Mouse (Mus musculus) C2C12 (cell line): ENCODE measurements at regions not wholly inside any gene's neighbourhood (a gene's known extent, or its start where the extent isn't known, plus 50 kb on each side); places are given as distances from the start of the nearest gene placed in this dataset.

Source experiments
- H3K27me3 ChIP-seq: one replicate; pipeline ENCODE4 v1.6.1; 2011; ENCODE audit not compliant: control insufficient read depth, insufficient read depth, insufficient read length
- H3K36me3 ChIP-seq: one replicate; pipeline ENCODE4 v1.6.1; 2011; ENCODE audit not compliant: control insufficient read depth, insufficient read depth
- H3K4me3 ChIP-seq: one replicate; pipeline ENCODE4 v1.5.1; 2011; ENCODE audit warnings: mild to moderate bottlenecking, control low read depth; ENCODE audit not compliant: poor library complexity, insufficient read depth, severe bottlenecking
- H3K79me2 ChIP-seq: one replicate; pipeline ENCODE4 v1.6.1; 2011; ENCODE audit not compliant: control insufficient read depth, insufficient read depth
- H3K79me3 ChIP-seq: one replicate; pipeline ENCODE4 v1.6.1; 2011; ENCODE audit warnings: low read depth, control low read depth
- H3ac ChIP-seq: one replicate; pipeline ENCODE3; 2011; ENCODE audit warnings: low read depth; ENCODE audit not compliant: control insufficient read depth, insufficient read length
- CEBPB ChIP-seq: IDR thresholded peaks from one replicate; pipeline ENCODE4 v1.6.1; 2011; ENCODE audit warnings: low read depth, mild to moderate bottlenecking, control low read depth, moderate library complexity
- CTCF ChIP-seq: IDR thresholded peaks from one replicate; pipeline ENCODE4 v1.5.1; 2011; ENCODE audit not compliant: control insufficient read depth, insufficient read depth, insufficient read length
- FOSL1 ChIP-seq: IDR thresholded peaks from one replicate; pipeline ENCODE4 v1.8.0; 2011; ENCODE audit warnings: mild to moderate bottlenecking, low read length; ENCODE audit not compliant: poor library complexity, insufficient read depth, severe bottlenecking
- MAX ChIP-seq: IDR thresholded peaks from one replicate; pipeline ENCODE4 v1.6.1; 2011; ENCODE audit warnings: mild to moderate bottlenecking, control low read depth
- MYOD1 ChIP-seq: IDR thresholded peaks from one replicate; pipeline ENCODE4 v1.6.1; 2011; ENCODE audit warnings: low read depth; ENCODE audit not compliant: control insufficient read depth, insufficient read length
- MYOG ChIP-seq: IDR thresholded peaks from one replicate; pipeline ENCODE4 v1.6.1; 2011; ENCODE audit not compliant: control insufficient read depth, insufficient read length; ENCODE audit errors: extremely low read depth
- USF1 ChIP-seq: IDR thresholded peaks from one replicate; pipeline ENCODE4 v1.6.1; 2011; ENCODE audit warnings: low read depth, mild to moderate bottlenecking, control low read depth, moderate library complexity

DNA sequence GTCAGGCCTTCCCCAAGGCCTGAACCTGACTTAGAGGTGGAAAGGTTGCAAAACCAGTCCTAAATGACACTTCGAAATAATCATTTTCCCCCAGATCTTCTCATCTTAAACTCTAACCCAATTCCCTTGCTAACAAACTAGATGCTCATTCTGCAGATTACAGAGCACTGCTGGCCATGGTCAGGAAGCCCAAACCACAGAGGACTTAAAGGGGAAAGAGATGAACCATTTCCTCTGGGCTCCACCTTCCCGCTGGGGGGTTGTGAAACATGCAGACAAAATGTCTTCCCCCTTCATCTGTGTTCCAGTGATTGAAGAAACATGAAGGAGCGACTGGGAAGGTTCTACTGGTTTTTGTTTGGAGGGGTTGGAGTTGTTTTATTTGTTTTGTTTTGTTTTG is 181.4 kb downstream of the Dhx15 start:
- Histone ChIP-seq H3K79me3 (no peaks in the 10 kb centered on the region), H3ac (no peak overlapping the region), H3K36me3 (no peaks in the 10 kb centered on the region), H3K27me3 (no peaks in the 10 kb centered on the region), H3K4me3 (no peak overlapping the region), H3K79me2 (no peaks in the 10 kb centered on the region)
- TF ChIP-seq CEBPB (no peak), CTCF (no peak), MAX (no peak), MYOG (no peak), MYOD1 (no peak)

DNA sequence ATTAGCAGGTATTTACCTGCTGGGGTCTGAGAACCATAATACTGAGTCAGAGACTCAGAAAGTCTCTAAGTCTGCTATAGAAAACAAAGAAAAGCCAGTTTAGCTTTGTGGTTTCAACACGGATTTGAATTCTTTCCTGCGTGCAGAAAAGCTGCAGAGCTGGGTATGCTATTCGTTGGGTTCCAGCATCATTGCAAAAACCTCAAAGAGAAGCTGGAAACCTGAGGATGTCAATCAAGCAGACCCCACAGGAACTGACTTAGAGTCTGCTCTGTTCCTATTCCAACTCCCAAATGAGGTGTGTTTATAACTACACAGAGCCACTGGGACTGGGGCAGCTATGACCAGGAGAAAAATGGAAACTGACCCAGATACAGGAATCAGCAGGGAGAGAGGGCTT is 183.5 kb downstream of the Dhx15 start:
- H3ac ChIP-seq: no peak overlapping the region
- H3K4me3 ChIP-seq: no peak overlapping the region
- H3K36me3 ChIP-seq: no peaks in the 10 kb centered on the region
- no peaks in the 10 kb centered on the region for H3K27me3 ChIP-seq
- no peak for TF ChIP-seq CEBPB
- no peak for TF ChIP-seq FOSL1
- no peak for TF ChIP-seq MYOG
- TF ChIP-seq USF1: no peak
- no peaks in the 10 kb centered on the region for H3K79me2 ChIP-seq
- no peaks in the 10 kb centered on the region for H3K79me3 ChIP-seq

DNA sequence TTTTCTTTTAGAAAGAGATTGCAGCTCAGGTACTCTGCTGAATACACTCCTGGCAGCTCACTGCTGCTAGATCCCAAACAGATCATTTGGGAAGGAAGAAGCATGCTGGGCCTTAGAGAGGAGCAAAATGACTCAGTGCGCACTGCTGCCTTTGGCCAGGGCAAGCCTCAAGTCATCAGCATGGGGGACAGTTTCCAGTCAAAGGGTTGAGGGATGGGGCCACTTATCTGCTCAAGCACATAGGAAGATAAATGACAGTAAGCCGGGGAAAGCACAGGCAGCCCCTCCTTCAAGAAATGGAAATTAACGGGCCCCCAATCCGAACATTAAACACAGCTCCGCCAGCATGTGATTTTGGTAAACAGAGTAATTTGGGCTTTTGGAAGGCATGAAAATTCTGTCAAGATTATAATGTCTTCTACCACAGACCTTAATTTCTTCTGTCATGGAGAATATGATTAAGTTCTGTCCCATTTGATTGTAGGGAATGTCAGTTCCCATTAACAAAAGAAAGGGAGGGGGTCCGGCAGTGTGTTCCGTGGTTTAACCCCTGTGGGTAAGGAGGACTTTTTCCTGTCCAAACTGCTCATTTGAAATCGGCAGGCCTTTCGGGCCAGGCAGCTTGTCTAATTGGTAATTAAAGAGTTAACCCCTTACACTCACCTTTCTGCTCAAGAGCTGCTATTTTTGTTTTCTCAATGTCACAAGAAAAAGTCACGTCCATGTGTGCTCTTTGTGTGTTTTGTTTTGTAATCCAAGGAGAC is 199.3 kb downstream of the Dhx15 start:
- no peak for TF ChIP-seq CEBPB
- TF ChIP-seq MAX: no peak
- no peak for TF ChIP-seq MYOD1
- no peak for TF ChIP-seq CTCF
- TF ChIP-seq MYOG: no peak

DNA sequence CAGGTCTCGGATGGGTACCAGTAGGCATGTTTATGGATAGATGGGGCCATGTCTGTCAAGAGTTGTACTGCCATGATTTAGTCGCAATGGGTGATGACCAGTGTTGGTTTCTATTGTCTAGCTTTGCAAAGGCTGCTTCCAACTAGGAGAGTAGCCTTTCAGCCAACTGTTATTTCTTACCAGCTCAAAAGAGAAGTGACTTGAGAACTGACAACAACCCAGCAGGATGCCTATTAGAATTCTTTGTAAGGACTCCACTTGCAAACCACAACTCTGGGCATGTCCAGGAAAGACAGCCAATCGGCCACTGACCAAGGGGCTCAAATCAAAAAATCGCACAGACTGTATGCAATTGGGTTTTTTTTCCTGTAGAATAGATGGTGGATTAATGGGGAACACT is 200.9 kb downstream of the Dhx15 start:
- H3ac ChIP-seq: no peak overlapping the region
- no peak overlapping the region for H3K4me3 ChIP-seq
- H3K27me3 ChIP-seq: no peaks in the 10 kb centered on the region
- H3K36me3 ChIP-seq: no peaks in the 10 kb centered on the region
- TF ChIP-seq CEBPB (no peak), MAX (no peak), MYOG (no peak), CTCF (no peak), MYOD1 (no peak), FOSL1 (no peak), USF1 (no peak)
- H3K79me3 ChIP-seq: no peaks in the 10 kb centered on the region
- no peaks in the 10 kb centered on the region for H3K79me2 ChIP-seq

More for the DNA sequence above, 199.3 kb downstream of the Dhx15 start:
- H3ac ChIP-seq: no peak overlapping the region
- H3K79me3 ChIP-seq: no peaks in the 10 kb centered on the region
- H3K27me3 ChIP-seq: no peaks in the 10 kb centered on the region
- H3K4me3 ChIP-seq: no peak overlapping the region
- H3K79me2 ChIP-seq: no peaks in the 10 kb centered on the region
- H3K36me3 ChIP-seq: no peaks in the 10 kb centered on the region

DNA sequence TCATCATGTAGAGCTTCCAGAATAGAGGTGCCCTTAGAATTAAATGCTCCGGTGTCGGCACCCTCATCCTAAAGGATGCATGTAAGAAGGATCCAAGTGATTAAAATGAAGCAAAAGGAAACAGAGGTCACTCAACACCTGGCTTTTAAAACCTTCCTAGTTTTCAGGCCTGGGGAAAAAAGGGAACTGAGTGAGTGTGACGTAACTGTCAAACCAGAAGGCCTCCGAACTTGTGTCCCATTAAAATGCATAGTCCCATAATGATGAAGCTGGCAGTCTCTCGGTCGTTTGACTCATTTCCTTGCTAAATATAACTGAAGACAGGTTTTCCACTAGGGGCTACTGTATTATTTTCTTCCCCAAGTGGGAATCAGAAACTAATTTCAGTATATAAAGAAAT is 201.4 kb downstream of the Dhx15 start:
- Histone ChIP-seq H3K36me3 (no peaks in the 10 kb centered on the region), H3K79me2 (no peaks in the 10 kb centered on the region), H3K4me3 (no peak overlapping the region), H3ac (no peak overlapping the region), H3K79me3 (no peaks in the 10 kb centered on the region), H3K27me3 (no peaks in the 10 kb centered on the region)
- no peak for TF ChIP-seq MYOG
- TF ChIP-seq MYOD1: no peak
- TF ChIP-seq FOSL1: no peak
- TF ChIP-seq CEBPB: no peak
- no peak for TF ChIP-seq USF1
- TF ChIP-seq CTCF: no peak
- no peak for TF ChIP-seq MAX

DNA sequence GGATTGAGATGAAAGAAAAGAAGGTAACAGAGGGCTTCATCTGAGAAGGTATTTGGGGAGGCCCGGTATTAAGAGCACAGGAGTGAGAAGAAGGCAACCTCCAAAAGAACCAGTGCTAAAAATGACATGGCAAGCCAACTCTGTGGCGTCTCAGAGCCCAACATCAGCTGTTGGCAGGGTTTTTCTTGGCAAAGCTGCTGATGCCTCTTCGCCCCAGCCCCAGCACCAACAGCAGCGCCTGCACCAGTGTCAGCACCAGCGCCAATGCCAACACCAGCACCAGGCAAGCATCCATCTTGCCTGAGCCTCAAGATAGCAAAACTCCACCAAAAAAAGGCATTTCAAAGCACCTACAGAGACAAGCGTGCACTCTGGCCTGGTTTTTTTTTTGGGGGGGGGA is 205.3 kb downstream of the Dhx15 start:
- no peaks in the 10 kb centered on the region for H3K27me3 ChIP-seq
- TF ChIP-seq MYOD1 (no peak), CTCF (no peak), USF1 (no peak), FOSL1 (no peak), MAX (no peak), CEBPB (no peak), MYOG (no peak)
- H3K36me3 ChIP-seq: no peaks in the 10 kb centered on the region
- no peak overlapping the region for H3ac ChIP-seq
- H3K79me2 ChIP-seq: no peaks in the 10 kb centered on the region
- no peaks in the 10 kb centered on the region for H3K79me3 ChIP-seq
- no peak overlapping the region for H3K4me3 ChIP-seq
